Mouse (Mus musculus): ENCODE results near the gene Ube2j1.

Ube2j1 gene

GRCm38 (mm10) chr4:33071337-33071736 lies 40.1 kb downstream of the Ube2j1 start:
- DNase-seq (ENCODE audit: low read depth, low spot score) = no peak

GRCm38 (mm10) chr4:33072526-33073161 lies 41.4 kb downstream of the Ube2j1 start:
- no peak for DNase-seq (ENCODE audit: low read depth, low spot score)

GRCm38 (mm10) chr4:33074406-33074805 lies 43.2 kb downstream of the Ube2j1 start:
- no peak for DNase-seq (ENCODE audit: low read depth, low spot score)

GRCm38 (mm10) chr4:33074851-33075250 lies 43.6 kb downstream of the Ube2j1 start:
- no peak for DNase-seq (ENCODE audit: low read depth, low spot score)

- DNase-seq (ENCODE audit: low read depth, low spot score) = no peak
Measured at GRCm38 (mm10) chr4:33075776-33076524, 44.7 kb downstream of the Ube2j1 start.

- DNase-seq (ENCODE audit: low read depth, low spot score) = no peak
Measured at GRCm38 (mm10) chr4:33077161-33077560, 45.9 kb downstream of the Ube2j1 start.

GRCm38 (mm10) chr4:33077724-33078123 lies 46.5 kb downstream of the Ube2j1 start:
- DNase-seq (ENCODE audit: low read depth, low spot score) = no peak

GRCm38 (mm10) chr4:33078492-33078891 lies 47.3 kb downstream of the Ube2j1 start:
- no peak for DNase-seq (ENCODE audit: low read depth, low spot score)

- DNase-seq (ENCODE audit: low read depth, low spot score) = no peak
Measured at GRCm38 (mm10) chr4:33099118-33099694, 68.0 kb downstream of the Ube2j1 start.

All from c-Kit-negative CD71-positive TER-119-positive erythroid progenitor cells, embryonic 14.5 days (primary cell).